Mouse (Mus musculus) embryonic stem cell, embryonic (primary cell): Measurements from ENCODE around the gene Susd5.

Source experiments
- CTCF ChIA-PET, 4 experiments: fragments of 300-600 bp in 2 of 4; fragments of 350-600 bp in 2 of 4; sonication (Branson Sonifier 250); formaldehyde crosslinking; loops; one replicate each; lab custom pipeline; 2022; ENCODE audit warnings: inconsistent platforms in 2 of 4; lab: Charles Lee
- POLR2A ChIA-PET, 4 experiments: fragments of 300-600 bp in 2 of 4; fragments of 350-600 bp in 2 of 4; sonication (Branson Sonifier 250); formaldehyde crosslinking; loops; one replicate each; lab custom pipeline; 2022; ENCODE audit warnings: antibody characterized with exemption in 4 of 4, inconsistent platforms in 1 of 4; lab: Charles Lee

Susd5 gene

DNA sequence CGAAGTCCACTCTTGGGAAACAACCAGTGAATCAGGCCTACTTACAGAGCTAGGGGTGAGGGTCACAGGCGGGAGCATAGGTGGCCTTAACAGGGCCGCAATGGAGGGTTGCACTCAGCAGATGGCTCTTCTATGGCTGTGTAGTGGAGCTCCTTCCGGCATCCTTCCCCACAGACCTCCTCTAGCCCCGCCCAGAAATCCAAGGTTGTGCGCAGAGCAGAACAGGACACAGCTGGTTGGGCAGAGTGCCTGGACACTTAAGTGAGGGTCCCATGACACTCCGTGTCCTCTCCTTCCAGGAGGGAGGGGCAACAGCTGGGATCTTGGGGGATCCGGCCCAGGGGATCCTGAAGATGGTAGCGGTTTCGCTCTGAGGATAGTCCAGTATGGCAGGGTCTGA is 10.9 kb upstream of the Susd5 start, which contains the start of gene Fbxl2:
Fbxl2 (minus strand) TSS at position 164 of the 400 bp plus-strand sequence.
- ChIA-PET POLR2A (interaction anchor here in 3 of 4 experiments (0.5 to 3.0 kb wide), 31 partner anchors 9 to 456 kb away, joined by 3 to 21 read pairs (median 3); partner anchors contain the start of genes Ubp1 (in 2 of the 3), Glb1 (in 1 of the 3), Susd5 (in 1 of the 3) and Tmppe (in 1 of the 3)), CTCF (interaction anchor here (0.5 to 3.7 kb wide), 22 partner anchors 9 to 287 kb away, joined by 3 to 16 read pairs (median 4); partner anchors contain the start of genes Susd5 (in 2 of the 4) and Ubp1 (in 1 of the 4))

DNA sequence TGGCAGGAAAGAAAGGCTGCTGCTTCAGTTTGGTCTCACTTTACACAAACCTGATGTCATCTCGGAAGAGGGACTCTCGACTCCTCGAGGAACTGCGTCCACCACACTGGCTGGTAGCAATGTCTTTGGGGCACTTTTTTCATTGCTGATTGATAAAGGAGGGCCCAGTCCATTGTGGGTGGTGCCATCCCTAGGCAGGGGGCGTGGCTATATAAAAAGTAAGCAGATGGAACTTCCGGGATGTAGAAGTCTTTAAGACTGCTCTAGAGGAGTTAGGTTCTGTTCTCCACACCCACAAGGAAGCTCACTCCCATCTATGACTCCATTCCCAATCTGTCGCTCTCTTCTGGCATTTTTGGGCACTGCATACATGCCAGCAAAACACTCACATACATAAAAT is 10.3 kb upstream of the Susd5 start:
- ChIA-PET CTCF (interaction anchor here (0.6 to 3.7 kb wide), 16 partner anchors 10 to 287 kb away, joined by 3 to 15 read pairs (median 4); partner anchors contain the start of genes Susd5 (in 1 of the 4) and Ubp1 (in 1 of the 4)), POLR2A (interaction anchor here in 3 of 4 experiments (0.7 to 3.0 kb wide), 19 partner anchors 10 to 354 kb away, joined by 3 to 21 read pairs (median 4); partner anchors contain the start of genes Ubp1 (in 2 of the 3), Glb1 (in 1 of the 3), Susd5 (in 1 of the 3) and Tmppe (in 1 of the 3))

DNA sequence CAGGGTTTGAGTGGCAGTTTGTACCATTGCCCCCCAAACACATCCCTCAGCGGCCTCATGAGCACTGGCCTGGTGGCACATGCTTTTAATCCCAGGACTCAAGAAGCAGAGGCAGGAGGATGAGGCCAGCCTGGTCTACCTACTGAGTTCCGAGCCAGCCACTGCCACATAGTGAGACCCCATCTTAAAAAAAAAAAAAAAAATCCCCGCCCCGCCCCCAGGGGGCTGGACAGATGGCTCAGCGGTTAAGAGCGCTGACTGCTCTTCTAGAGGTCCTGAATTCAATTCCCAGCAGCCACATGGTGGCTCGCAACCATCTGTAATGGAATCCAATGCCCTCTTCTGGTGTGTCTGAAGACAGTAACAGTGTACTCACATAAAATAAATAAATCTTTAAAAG is 6.8 kb upstream of the Susd5 start:
- ChIA-PET CTCF (interaction anchor here in 2 of 4 experiments (0.5 to 0.7 kb wide), 3 partner anchors 39 to 884 kb away, joined by 3 to 7 read pairs (median 3); no protein-coding TSS in a partner anchor), POLR2A (interaction anchor here in 2 of 4 experiments (0.7 to 0.8 kb wide), 2 partner anchors 37 to 439 kb away, joined by 3 read pairs; no protein-coding TSS in a partner anchor)

GRCm38 (mm10) chr9:114050778-114051177 is 6.2 kb upstream of the Susd5 start:
- CTCF ChIA-PET: interaction anchor here in 1 of 4 experiments (0.5 to 0.7 kb wide), 2 partner anchors 39 to 373 kb away, joined by 3 read pairs; no protein-coding TSS in a partner anchor
- POLR2A ChIA-PET: interaction anchor here in 1 of 4 experiments (0.8 to 1.5 kb wide), 2 partner anchors 14 to 37 kb away, joined by 3 to 4 read pairs; no protein-coding TSS in a partner anchor

- CTCF ChIA-PET: no interaction called here
Measured at GRCm38 (mm10) chr9:114052031-114052430, 4.9 kb upstream of the Susd5 start.

GRCm38 (mm10) chr9:114052866-114053265 is 4.1 kb upstream of the Susd5 start:
- ChIA-PET POLR2A (interaction anchor here in 2 of 4 experiments (0.7 to 0.9 kb wide), 3 partner anchors 18 to 82 kb away, joined by 3 read pairs; no protein-coding TSS in a partner anchor), CTCF (no interaction called here)

More at GRCm38 (mm10) chr9:114052031-114052430, 4.9 kb upstream of the Susd5 start:
- POLR2A ChIA-PET: interaction anchor here in 3 of 4 experiments (0.6 to 1.5 kb wide), 6 partner anchors 10 to 342 kb away, joined by 3 to 4 read pairs (median 3); no protein-coding TSS in a partner anchor

DNA sequence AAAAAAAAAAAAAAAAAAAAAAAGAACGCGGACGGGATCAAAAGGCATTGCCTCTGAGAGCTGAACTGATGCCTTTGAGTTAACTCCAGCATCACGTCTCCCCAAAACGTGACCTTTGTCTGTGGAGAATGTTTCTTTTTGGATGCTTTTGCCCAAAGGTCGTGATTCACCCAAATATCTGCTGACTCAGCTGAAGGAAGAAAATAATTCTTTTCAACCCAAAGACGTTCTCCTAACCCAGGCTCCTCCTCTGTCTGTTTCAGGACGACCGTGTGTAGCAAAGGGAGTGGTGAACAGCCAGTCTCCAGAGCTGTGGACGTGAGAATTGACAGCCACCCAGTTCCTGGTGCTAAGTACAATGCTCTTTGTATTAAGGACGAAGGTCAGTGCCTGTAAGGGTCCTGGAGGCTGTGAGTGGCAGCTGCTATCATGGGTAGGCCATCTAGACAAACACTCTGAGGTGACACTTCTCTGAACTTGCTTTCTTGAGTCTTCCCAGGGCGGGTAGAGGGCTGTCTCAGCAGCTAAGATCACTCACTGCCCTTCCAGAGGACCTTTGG is 11.6 kb downstream of the Susd5 start:
- ChIA-PET CTCF (interaction anchor here (0.6 to 1.6 kb wide), 7 partner anchors 12 to 1589 kb away, joined by 3 to 9 read pairs (median 4); no protein-coding TSS in a partner anchor), POLR2A (interaction anchor here (0.6 to 1.8 kb wide), 9 partner anchors 12 to 571 kb away, joined by 3 to 7 read pairs (median 4); partner anchors contain the start of gene Susd5 (in 1 of the 4))

- ChIA-PET CTCF (interaction anchor here in 1 of 4 experiments (1.6 kb wide), 1 partner anchor 53 kb away, joined by 9 read pairs; no protein-coding TSS in a partner anchor), POLR2A (no interaction called here)
Measured at GRCm38 (mm10) chr9:114069372-114069771, 12.4 kb downstream of the Susd5 start.

DNA sequence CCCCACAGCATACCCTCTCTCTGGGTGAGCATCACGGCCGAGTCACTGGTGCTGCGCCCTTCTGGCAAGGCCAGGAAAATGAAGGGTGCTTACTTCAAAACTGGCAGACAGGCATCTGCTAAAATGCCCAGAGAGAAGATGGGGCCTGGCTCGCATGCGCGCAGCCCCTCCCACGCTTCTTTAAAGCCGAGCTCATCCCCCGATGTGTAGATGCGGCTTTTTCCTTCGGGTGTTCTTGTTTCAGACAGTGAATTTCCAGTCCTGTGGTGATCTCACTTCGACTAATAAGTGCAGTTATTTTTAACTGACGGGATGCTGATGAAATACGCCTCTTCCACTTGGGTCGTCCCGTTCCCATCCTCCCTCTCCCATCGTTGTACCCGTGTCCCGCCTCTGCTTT is 16.7 kb downstream of the Susd5 start:
- ChIA-PET CTCF (interaction anchor here in 1 of 4 experiments (1.0 kb wide), 1 partner anchor 9 kb away, joined by 3 read pairs; no protein-coding TSS in a partner anchor), POLR2A (interaction anchor here in 1 of 4 experiments (0.6 to 1.8 kb wide), 4 partner anchors 10 to 21 kb away, joined by 3 to 4 read pairs (median 4); partner anchors contain the start of gene Susd5)

- POLR2A ChIA-PET: interaction anchor here in 3 of 4 experiments (0.5 to 2.8 kb wide), 13 partner anchors 19 to 412 kb away, joined by 3 to 21 read pairs (median 3); partner anchors contain the start of genes Fbxl2 (in 1 of the 3) and Ubp1 (in 1 of the 3)
- CTCF ChIA-PET: interaction anchor here in 2 of 4 experiments (0.6 to 2.0 kb wide), 8 partner anchors 41 to 327 kb away, joined by 3 to 10 read pairs (median 4); partner anchors contain the start of gene Ubp1 (in 1 of the 2)
Measured at GRCm38 (mm10) chr9:114086422-114086821, 29.5 kb downstream of the Susd5 start.

GRCm38 (mm10) chr9:114087106-114087815 is 30.3 kb downstream of the Susd5 start:
- POLR2A ChIA-PET: interaction anchor here in 3 of 4 experiments (0.5 to 2.8 kb wide), 32 partner anchors 11 to 689 kb away, joined by 3 to 21 read pairs (median 4); partner anchors contain the start of genes Susd5 (in 2 of the 3), Ubp1 (in 2 of the 3) and Fbxl2 (in 1 of the 3)
- CTCF ChIA-PET: interaction anchor here (0.5 to 2.0 kb wide), 21 partner anchors 28 to 971 kb away, joined by 3 to 12 read pairs (median 3); partner anchors contain the start of genes Fbxl2 (in 2 of the 4) and Ubp1 (in 1 of the 4)

GRCm38 (mm10) chr9:114088885-114089284 is 31.9 kb downstream of the Susd5 start:
- POLR2A ChIA-PET: interaction anchor here in 2 of 4 experiments (1.1 to 1.5 kb wide), 5 partner anchors 31 to 281 kb away, joined by 3 to 12 read pairs (median 4); partner anchors contain the start of gene Fbxl2 (in 1 of the 2)
- CTCF ChIA-PET: interaction anchor here in 3 of 4 experiments (0.7 to 1.7 kb wide), 5 partner anchors 42 to 281 kb away, joined by 3 to 32 read pairs (median 5); no protein-coding TSS in a partner anchor

GRCm38 (mm10) chr9:114092188-114092587 is 35.2 kb downstream of the Susd5 start:
- POLR2A ChIA-PET: interaction anchor here in 2 of 4 experiments (0.7 kb wide), 2 partner anchors 51 to 492 kb away, joined by 3 to 6 read pairs; no protein-coding TSS in a partner anchor
- CTCF ChIA-PET: interaction anchor here (0.7 to 1.2 kb wide), 20 partner anchors 9 to 1317 kb away, joined by 3 to 11 read pairs (median 3); no protein-coding TSS in a partner anchor

GRCm38 (mm10) chr9:114094854-114095253 is 37.9 kb downstream of the Susd5 start:
- POLR2A ChIA-PET: interaction anchor here in 1 of 4 experiments (1.1 kb wide), 1 partner anchor 43 kb away, joined by 3 read pairs; no protein-coding TSS in a partner anchor

DNA sequence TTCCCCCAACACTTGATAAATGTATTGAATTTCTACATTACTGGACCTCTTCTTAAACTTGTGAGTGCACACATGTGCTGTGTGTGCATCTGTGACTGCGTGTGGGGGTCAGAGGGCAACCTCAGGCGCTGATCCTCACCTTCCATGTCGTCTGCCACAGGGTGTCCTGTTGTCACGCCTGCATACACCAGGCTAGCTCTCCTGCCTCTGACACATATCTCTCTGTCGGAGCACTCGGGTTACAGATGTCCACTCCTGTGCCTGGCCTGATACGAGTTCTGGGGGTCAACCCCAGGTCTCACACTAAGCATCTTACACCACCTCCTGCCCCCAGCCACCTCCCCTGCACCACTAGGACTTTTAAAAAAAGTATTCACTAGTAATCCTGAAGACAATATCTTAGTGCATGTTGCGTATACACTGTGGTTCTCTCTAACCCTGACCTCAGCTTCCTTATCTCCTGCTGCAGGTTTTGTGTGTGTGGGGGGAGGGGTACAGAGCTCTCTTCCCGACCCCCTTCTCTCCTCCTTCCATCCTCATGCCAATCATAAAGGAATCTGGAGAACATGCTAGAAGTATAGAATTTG is 41.9 kb downstream of the Susd5 start:
- ChIA-PET POLR2A (no interaction called here), CTCF (no interaction called here)

More at GRCm38 (mm10) chr9:114094854-114095253, 37.9 kb downstream of the Susd5 start:
- CTCF ChIA-PET: interaction anchor here in 1 of 4 experiments (2.0 kb wide), 1 partner anchor 54 kb away, joined by 5 read pairs; no protein-coding TSS in a partner anchor

GRCm38 (mm10) chr9:114110268-114110667 is 53.3 kb downstream of the Susd5 start:
- ChIA-PET CTCF (no interaction called here), POLR2A (interaction anchor here in 1 of 4 experiments (0.6 kb wide), 1 partner anchor 92 kb away, joined by 4 read pairs; no protein-coding TSS in a partner anchor)

GRCm38 (mm10) chr9:114111161-114111560 is 54.2 kb downstream of the Susd5 start:
- CTCF ChIA-PET: no interaction called here
- POLR2A ChIA-PET: no interaction called here
